Mouse (Mus musculus) ES-Bruce4 (cell line): ENCODE results near the gene Casq2.

Source experiments
- CTCF ChIP-seq: IDR thresholded peaks from one replicate; pipeline ENCODE4 v1.8.1; 2011; ENCODE audit warnings: low read depth, low read length
- EP300 ChIP-seq: IDR thresholded peaks from 2 replicates; pipeline ENCODE4 v1.6.1; 2011; ENCODE audit warnings: low read depth, low read length; ENCODE audit not compliant: insufficient read depth
- POLR2A ChIP-seq: IDR thresholded peaks from one replicate; pipeline ENCODE4 v1.8.1; 2011; ENCODE audit warnings: low read length; ENCODE audit not compliant: insufficient read depth

GRCm38 (mm10) chr3:102096976-102097375, 10.8 kb downstream of the Casq2 start:
- TF ChIP-seq CTCF (no peak), EP300 (no peak), POLR2A (no peak)
